Mouse (Mus musculus) limb, embryonic 11.5 days (tissue): ENCODE data around the gene Vamp3. TPM values are rescaled to one million over a fixed set of nuclear protein-coding genes. Genes with fewer than 3 reads are reported as not detected.

Experiments
- ATAC-seq: fragments of 200-750 bp; cut with Nextera tagmentation; 2 replicates; pipeline ENCODE4 v1.8.0; 2017; ENCODE audit warnings: low read depth; ENCODE audit not compliant: insufficient number of reproducible peaks, low FRiP score, low TSS enrichment
- DNase-seq: peaks from one replicate; pipeline ENCODE4 v3.0.0-alpha.2; 2015; ENCODE audit warnings: low spot score
- H3K27ac ChIP-seq: fragments of 300-500 bp; sonication (generic); replicated peaks from 2 replicates; pipeline ENCODE4 v1.5.1; 2014; ENCODE audit warnings: low read depth, mild to moderate bottlenecking, low read length
- H3K27me3 ChIP-seq: fragments of 300-500 bp; sonication (generic); 2 replicates; pipeline ENCODE4 v1.6.1; 2014; ENCODE audit warnings: mild to moderate bottlenecking, low read length, mixed read lengths; ENCODE audit not compliant: control insufficient read depth, insufficient read depth
- H3K36me3 ChIP-seq: fragments of 300-500 bp; sonication (generic); 2 replicates; pipeline ENCODE4 v1.6.1; 2014; ENCODE audit warnings: mild to moderate bottlenecking, low read length, moderate library complexity, mixed read lengths; ENCODE audit not compliant: control insufficient read depth, insufficient read depth
- H3K4me1 ChIP-seq: fragments of 300-500 bp; sonication (generic); 2 replicates; pipeline ENCODE4 v1.6.1; 2014; ENCODE audit warnings: low read length, mixed read lengths; ENCODE audit not compliant: control insufficient read depth, insufficient read depth
- H3K4me2 ChIP-seq: fragments of 300-500 bp; sonication (generic); 2 replicates; pipeline ENCODE4 v1.6.1; 2014; ENCODE audit warnings: low read depth, mild to moderate bottlenecking, moderate library complexity; ENCODE audit not compliant: severe bottlenecking
- H3K4me3 ChIP-seq: fragments of 300-500 bp; sonication (generic); 2 replicates; pipeline ENCODE4 v1.5.1; 2014; ENCODE audit warnings: low read depth, low read length
- H3K9ac ChIP-seq: fragments of 300-500 bp; sonication (generic); 2 replicates; pipeline ENCODE4 v1.6.1; 2014; ENCODE audit warnings: mild to moderate bottlenecking, low read length
- H3K9me3 ChIP-seq: fragments of 300-500 bp; sonication (generic); 2 replicates; pipeline ENCODE4 v1.6.1; 2016; ENCODE audit warnings: low read length; ENCODE audit not compliant: control insufficient read depth
- WGBS: fragments of 180-500 bp; shearing (Covaris S2); extraction: QIAGEN DNeasy Blood & Tissue Kit; methylation state at CpG from one replicate; pipeline ENCODE4 v1.1.7; 2014; 5-methylcytosine and 5-hydroxymethylcytosine counted together
- polyA plus RNA-seq: library from polyadenylated mRNA; unstranded; fragments of >200 nt; fragmentation: Nextera tagmentation; extraction: Ambion mirVana; gene quantifications from 2 replicates; pipeline ENCODE4 v1.2.1, GENCODE M21; 2014

The Vamp3 gene
- polyA plus RNA-seq, 1 experiment from 2014 or later = 87.8 TPM

- no peaks in the 10 kb centered on the region for H3K9me3 ChIP-seq
- no peak overlapping the region for H3K4me3 ChIP-seq
- no peaks in the 10 kb centered on the region for H3K4me1 ChIP-seq
- H3K27ac ChIP-seq = no peak overlapping the region
- H3K27me3 ChIP-seq = no peaks in the 10 kb centered on the region
- WGBS = 90% methylated on average over 13 of the region's 13 CpGs
- ATAC-seq (no peak), DNase-seq (no peak)
- no peak overlapping the region for H3K4me2 ChIP-seq
- no peaks in the 10 kb centered on the region; the same call in 1 of the 2 replicates for H3K36me3 ChIP-seq
- H3K9ac ChIP-seq = no peak overlapping the region
Measured at GRCm38 (mm10) chr4:151005656-151006318, 52.0 kb downstream of the Vamp3 start.

- Histone ChIP-seq H3K9ac (no peak overlapping the region), H3K27ac (no peak overlapping the region), H3K4me1 (no peaks in the 10 kb centered on the region), H3K9me3 (no peaks in the 10 kb centered on the region), H3K4me3 (no peak overlapping the region), H3K4me2 (no peak overlapping the region), H3K36me3 (no peaks in the 10 kb centered on the region; the same call in 1 of the 2 replicates), H3K27me3 (no peaks in the 10 kb centered on the region)
- WGBS = 81% methylated on average over 13 of the region's 13 CpGs
- no peak for DNase-seq
- no peak for ATAC-seq
Measured at GRCm38 (mm10) chr4:151001397-151001796, 56.4 kb downstream of the Vamp3 start.

DNA sequence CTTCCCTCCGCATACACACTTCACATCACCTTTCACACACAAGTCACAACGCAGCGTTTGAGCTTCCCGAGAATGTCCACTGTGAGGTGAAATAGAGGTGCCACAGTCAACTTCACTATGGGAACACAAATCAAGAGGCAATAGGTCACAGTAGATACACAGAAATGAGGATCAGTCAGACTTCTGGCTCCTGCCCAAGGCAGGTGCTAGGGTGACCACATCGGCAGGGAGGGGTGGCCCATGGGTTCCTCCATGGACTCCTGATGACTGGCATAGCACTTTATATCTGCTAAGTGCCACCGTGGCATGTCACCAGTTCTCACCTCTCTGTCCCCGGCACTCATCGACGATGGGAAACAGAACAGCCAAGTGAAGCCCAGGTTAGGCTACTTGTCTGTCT is 59.1 kb downstream of the Vamp3 start:
- 90% methylated on average over 9 of the region's 9 CpGs for WGBS
- Histone ChIP-seq H3K36me3 (no peaks in the 10 kb centered on the region; the same call in 1 of the 2 replicates), H3K27ac (no peak overlapping the region), H3K9me3 (no peaks in the 10 kb centered on the region), H3K27me3 (no peaks in the 10 kb centered on the region), H3K9ac (no peak overlapping the region), H3K4me2 (no peak overlapping the region), H3K4me1 (no peaks in the 10 kb centered on the region), H3K4me3 (no peak overlapping the region)
- ATAC-seq (no peak), DNase-seq (no peak)

Other genes starting within 250 kb of the Vamp3 start
- 33.2 and 34.7 TPM in 2 replicates for gene Errfi1, start 204.0 kb downstream of the Vamp3 start, polyA plus RNA-seq
- gene Park7, start 143.5 kb downstream of the Vamp3 start, polyA plus RNA-seq = 486 and 501 TPM in 2 replicates
- 0.69 and 0.72 TPM in 2 replicates for gene Tnfrsf9, start 143.4 kb downstream of the Vamp3 start, polyA plus RNA-seq
- gene Uts2, start 60.9 kb downstream of the Vamp3 start, polyA plus RNA-seq = not detected in 2 replicates
- gene Per3, start 13.3 kb downstream of the Vamp3 start, polyA plus RNA-seq = 6.7 and 7.5 TPM in 2 replicates
- gene Gm13090, start 31.6 kb upstream of the Vamp3 start, polyA plus RNA-seq = 0.21 TPM in 1 of 2 replicates, not detected in the other